Mouse (Mus musculus): ENCODE measurements around the gene Fam117a. TPM values are rescaled to one million over a fixed set of nuclear protein-coding genes. Genes with fewer than 3 reads are reported as not detected.
A peak's percentile ranks its signal among the peaks of the same experiment; 100 is the strongest.

Fam117a gene
- polyA plus RNA-seq, 1 experiment from 2014 or later: 7.7 TPM

GRCm38 (mm10) chr11:95350960-95351359, 14.1 kb downstream of the Fam117a start:
- Histone ChIP-seq H3K27ac (replicated peaks) (no peak overlapping the region), H3K4me1 (peaks cover 21% of the 10 kb centered on the region), H3K4me2 (peak overlapping the region; percentile 9; the same call in 1 of the 2 replicates), H3K9ac (0 out of 2 replicates have a peak overlapping the region, but pooled peaks have one; percentile 3), H3K4me3 (no peak overlapping the region), H3K27me3 (replicated peaks) (no peaks in the 10 kb centered on the region), H3K36me3 (peaks cover 25% of the 10 kb centered on the region), H3K9me3 (no peaks in the 10 kb centered on the region)
- ATAC-seq (ENCODE audit: extremely low read depth, insufficient number of reproducible peaks, low FRiP score, low TSS enrichment): no peak
- WGBS: 84% methylated on average over 3 of the region's 3 CpGs

- no peak for ATAC-seq (ENCODE audit: extremely low read depth, insufficient number of reproducible peaks, low FRiP score, low TSS enrichment)
- H3K4me3 ChIP-seq: no peak overlapping the region
Observed at GRCm38 (mm10) chr11:95352686-95353085, 15.9 kb downstream of the Fam117a start.

GRCm38 (mm10) chr11:95353226-95353625, 16.4 kb downstream of the Fam117a start:
- Histone ChIP-seq H3K27me3 (replicated peaks) (no peaks in the 10 kb centered on the region), H3K36me3 (peaks cover 10% of the 10 kb centered on the region), H3K9ac (no peak overlapping the region), H3K27ac (replicated peaks) (no peak overlapping the region), H3K9me3 (no peaks in the 10 kb centered on the region), H3K4me2 (peak overlapping the region; percentile 25; the same call in 1 of the 2 replicates), H3K4me3 (no peak overlapping the region), H3K4me1 (peaks cover 40% of the 10 kb centered on the region)
- no peak for ATAC-seq (ENCODE audit: extremely low read depth, insufficient number of reproducible peaks, low FRiP score, low TSS enrichment)
- WGBS: 76% methylated on average over 9 of the region's 9 CpGs

More at GRCm38 (mm10) chr11:95352686-95353085, 15.9 kb downstream of the Fam117a start:
- 83% methylated on average over 2 of the region's 2 CpGs for WGBS
- Histone ChIP-seq H3K27ac (replicated peaks) (no peak overlapping the region), H3K9ac (no peak overlapping the region), H3K4me2 (peak overlapping the region; percentile 25; the same call in 1 of the 2 replicates), H3K36me3 (peaks cover 16% of the 10 kb centered on the region), H3K4me1 (peaks cover 38% of the 10 kb centered on the region), H3K27me3 (replicated peaks) (no peaks in the 10 kb centered on the region), H3K9me3 (no peaks in the 10 kb centered on the region)

- ATAC-seq (ENCODE audit: extremely low read depth, insufficient number of reproducible peaks, low FRiP score, low TSS enrichment): no peak
- H3K27me3 ChIP-seq (replicated peaks): no peaks in the 10 kb centered on the region
- H3K9ac ChIP-seq: no peak overlapping the region
- no peaks in the 10 kb centered on the region for H3K36me3 ChIP-seq
- peaks cover 42% of the 10 kb centered on the region for H3K4me1 ChIP-seq
- H3K27ac ChIP-seq (replicated peaks): 0 out of 2 replicates have a peak overlapping the region, but pooled peaks have one; percentile 72
- peak overlapping the region; percentile 54 for H3K4me2 ChIP-seq
- H3K4me3 ChIP-seq: peak overlapping the region; percentile 21; the same call in 1 of the 2 replicates
- 87% methylated on average over 14 of the region's 14 CpGs for WGBS
- H3K9me3 ChIP-seq: no peaks in the 10 kb centered on the region
Observed at GRCm38 (mm10) chr11:95354228-95354944, 17.6 kb downstream of the Fam117a start.

GRCm38 (mm10) chr11:95354945-95355660, 18.3 kb downstream of the Fam117a start:
- peak overlapping the region; percentile 72 for H3K27ac ChIP-seq (replicated peaks)

GRCm38 (mm10) chr11:95355661-95356011, 18.8 kb downstream of the Fam117a start:
- Histone ChIP-seq H3K27ac (replicated peaks) (peak overlapping the region; percentile 72), H3K4me1 (peaks cover 39% of the 10 kb centered on the region), H3K36me3 (no peaks in the 10 kb centered on the region), H3K9ac (peak overlapping the region; percentile 50), H3K27me3 (replicated peaks) (no peaks in the 10 kb centered on the region), H3K4me3 (peak overlapping the region; percentile 21), H3K9me3 (no peaks in the 10 kb centered on the region), H3K4me2 (peak overlapping the region; percentile 54)
- no peak for ATAC-seq (ENCODE audit: extremely low read depth, insufficient number of reproducible peaks, low FRiP score, low TSS enrichment)
- 80% methylated on average over 5 of the region's 5 CpGs for WGBS

More at GRCm38 (mm10) chr11:95354945-95355660, 18.3 kb downstream of the Fam117a start:
- 64% methylated on average over 12 of the region's 12 CpGs for WGBS
- Histone ChIP-seq H3K27me3 (replicated peaks) (no peaks in the 10 kb centered on the region), H3K4me2 (peak overlapping the region; percentile 54), H3K4me3 (peak overlapping the region; percentile 21), H3K4me1 (peaks cover 39% of the 10 kb centered on the region), H3K9me3 (no peaks in the 10 kb centered on the region), H3K9ac (peak overlapping the region; percentile 50), H3K36me3 (no peaks in the 10 kb centered on the region)
- no peak for ATAC-seq (ENCODE audit: extremely low read depth, insufficient number of reproducible peaks, low FRiP score, low TSS enrichment)

- H3K27ac ChIP-seq (replicated peaks): peak overlapping the region; percentile 72
- H3K4me3 ChIP-seq: peak overlapping the region; percentile 3; the same call in 1 of the 2 replicates
- no peaks in the 10 kb centered on the region for H3K36me3 ChIP-seq
- no peaks in the 10 kb centered on the region for H3K27me3 ChIP-seq (replicated peaks)
- no peak for ATAC-seq (ENCODE audit: extremely low read depth, insufficient number of reproducible peaks, low FRiP score, low TSS enrichment)
- no peaks in the 10 kb centered on the region for H3K9me3 ChIP-seq
- H3K4me1 ChIP-seq: peaks cover 39% of the 10 kb centered on the region
- H3K4me2 ChIP-seq: peak overlapping the region; percentile 54
- WGBS: 81% methylated on average over 7 of the region's 7 CpGs
- peak overlapping the region; percentile 50; the same call in 1 of the 2 replicates for H3K9ac ChIP-seq
Observed at GRCm38 (mm10) chr11:95356039-95356438, 19.2 kb downstream of the Fam117a start.

GRCm38 (mm10) chr11:95356469-95357273, 19.9 kb downstream of the Fam117a start:
- WGBS: 46% methylated on average over 17 of the region's 17 CpGs
- Histone ChIP-seq H3K9me3 (no peaks in the 10 kb centered on the region), H3K27ac (replicated peaks) (peak overlapping the region; percentile 72), H3K9ac (peak overlapping the region; percentile 50; the same call in 1 of the 2 replicates), H3K4me3 (peak overlapping the region; percentile 3; the same call in 1 of the 2 replicates), H3K4me1 (peaks cover 36% of the 10 kb centered on the region), H3K36me3 (no peaks in the 10 kb centered on the region), H3K27me3 (replicated peaks) (no peaks in the 10 kb centered on the region), H3K4me2 (peak overlapping the region; percentile 54)
- ATAC-seq (ENCODE audit: extremely low read depth, insufficient number of reproducible peaks, low FRiP score, low TSS enrichment): peak; percentile 87

GRCm38 (mm10) chr11:95358263-95358662, 21.4 kb downstream of the Fam117a start:
- no peak overlapping the region for H3K4me3 ChIP-seq
- no peaks in the 10 kb centered on the region for H3K9me3 ChIP-seq
- no peaks in the 10 kb centered on the region for H3K27me3 ChIP-seq (replicated peaks)
- H3K4me1 ChIP-seq: peaks cover 34% of the 10 kb centered on the region
- peak overlapping the region; percentile 72; the same call in 1 of the 2 replicates for H3K27ac ChIP-seq (replicated peaks)
- 0 out of 2 replicates have a peak, but pooled peaks have one; percentile 35 for ATAC-seq (ENCODE audit: extremely low read depth, insufficient number of reproducible peaks, low FRiP score, low TSS enrichment)
- no peak overlapping the region for H3K9ac ChIP-seq
- peak overlapping the region; percentile 54 for H3K4me2 ChIP-seq
- no peaks in the 10 kb centered on the region for H3K36me3 ChIP-seq
- WGBS: 56% methylated on average over 3 of the region's 3 CpGs

GRCm38 (mm10) chr11:95364388-95364787, 27.6 kb downstream of the Fam117a start:
- no peaks in the 10 kb centered on the region for H3K36me3 ChIP-seq
- H3K9ac ChIP-seq: no peak overlapping the region
- H3K4me3 ChIP-seq: no peak overlapping the region
- WGBS: 81% methylated on average over 5 of the region's 5 CpGs
- no peaks in the 10 kb centered on the region for H3K9me3 ChIP-seq
- H3K27ac ChIP-seq (replicated peaks): no peak overlapping the region
- ATAC-seq (ENCODE audit: extremely low read depth, insufficient number of reproducible peaks, low FRiP score, low TSS enrichment): no peak
- H3K4me1 ChIP-seq: peaks cover 26% of the 10 kb centered on the region
- no peaks in the 10 kb centered on the region for H3K27me3 ChIP-seq (replicated peaks)
- no peak overlapping the region for H3K4me2 ChIP-seq
